Mouse (Mus musculus) myocyte (in vitro differentiated cells): ENCODE measurements around the gene Spata16. TPM values are rescaled to one million over a fixed set of nuclear protein-coding genes. Genes with fewer than 3 reads are reported as not detected.

ENCODE experiments used
- H3K27me3 ChIP-seq: one replicate; pipeline ENCODE4 v1.6.1; 2011; ENCODE audit not compliant: control insufficient read depth, insufficient read depth, insufficient read length
- H3K36me3 ChIP-seq: one replicate; pipeline ENCODE4 v1.6.1; 2011; ENCODE audit not compliant: control insufficient read depth, insufficient read depth
- H3K4me2 ChIP-seq: one replicate; pipeline ENCODE4 v1.6.1; 2011; ENCODE audit warnings: low read depth, control low read depth
- H3K4me3 ChIP-seq: one replicate; pipeline ENCODE4 v1.5.1; 2011; ENCODE audit warnings: mild to moderate bottlenecking, control low read depth, moderate library complexity
- H3K79me2 ChIP-seq: one replicate; pipeline ENCODE4 v1.6.1; 2011; ENCODE audit not compliant: control insufficient read depth, insufficient read depth
- H3ac ChIP-seq: one replicate; pipeline ENCODE4 v1.6.1; 2011; ENCODE audit not compliant: control insufficient read depth, insufficient read length
- CEBPB ChIP-seq: IDR thresholded peaks from 2 replicates; pipeline ENCODE4 v1.6.1; 2011; ENCODE audit warnings: mild to moderate bottlenecking, moderate library complexity; ENCODE audit not compliant: poor library complexity, insufficient read depth, severe bottlenecking
- E2F4 ChIP-seq: IDR thresholded peaks from one replicate; pipeline ENCODE4 v1.6.1; 2011; ENCODE audit warnings: mild to moderate bottlenecking, control low read depth, moderate library complexity; ENCODE audit not compliant: insufficient read depth
- MAX ChIP-seq: IDR thresholded peaks from one replicate; pipeline ENCODE4 v1.6.1; 2011; ENCODE audit warnings: low read depth, mild to moderate bottlenecking, control low read depth
- MYOD1 ChIP-seq, 3 experiments: IDR thresholded peaks; one replicate each; pipeline ENCODE4 v1.6.1; 2011; ENCODE audit warnings: control low read depth in 2 of 3, low read depth in 2 of 3, mild to moderate bottlenecking in 2 of 3, moderate library complexity in 1 of 3; ENCODE audit not compliant: insufficient read length in 2 of 3, control insufficient read depth in 1 of 3
- MYOG ChIP-seq, 3 experiments: IDR thresholded peaks; one replicate each; pipeline ENCODE4 v1.6.1; 2011; ENCODE audit warnings: control low read depth in 2 of 3, low read depth in 2 of 3, mild to moderate bottlenecking in 2 of 3; ENCODE audit not compliant: insufficient read length in 2 of 3, control insufficient read depth in 1 of 3, insufficient read depth in 1 of 3
- POLR2A ChIP-seq: IDR thresholded peaks from one replicate; pipeline ENCODE4 v1.6.1; 2011; ENCODE audit warnings: low read depth, mild to moderate bottlenecking, control low read depth, moderate library complexity; ENCODE audit not compliant: insufficient read length
- POLR2AphosphoS2 ChIP-seq: IDR thresholded peaks from one replicate; pipeline ENCODE4 v1.6.1; 2011; ENCODE audit warnings: low read depth, control low read depth; ENCODE audit not compliant: insufficient read length
- REST ChIP-seq: IDR thresholded peaks from one replicate; pipeline ENCODE4 v1.6.1; 2011; ENCODE audit warnings: mild to moderate bottlenecking, control low read depth, moderate library complexity; ENCODE audit not compliant: insufficient read depth, insufficient read length
- SRF ChIP-seq: IDR thresholded peaks from one replicate; pipeline ENCODE4 v1.6.1; 2011; ENCODE audit warnings: low read depth; ENCODE audit not compliant: control insufficient read depth, insufficient read length
- TCF12 ChIP-seq: IDR thresholded peaks from one replicate; pipeline ENCODE4 v1.6.1; 2011; ENCODE audit warnings: mild to moderate bottlenecking, control low read depth; ENCODE audit not compliant: poor library complexity, insufficient read depth, severe bottlenecking
- TCF3 ChIP-seq: IDR thresholded peaks from one replicate; pipeline ENCODE4 v1.6.1; 2011; ENCODE audit warnings: low read depth, control low read depth; ENCODE audit not compliant: insufficient read length
- USF1 ChIP-seq: IDR thresholded peaks from one replicate; pipeline ENCODE4 v1.6.1; 2011; ENCODE audit warnings: low read depth, mild to moderate bottlenecking, control low read depth, moderate library complexity
- polyA plus RNA-seq: library from polyadenylated mRNA; unstranded; fragments of >200 nt; fragmentation: generic; extraction: Trizol; gene quantifications from one replicate; pipeline ENCODE4 v1.2.1, GENCODE M21; 2012; ENCODE audit warnings: missing spikeins

Gene Spata16
- polyA plus RNA-seq, 1 experiment: not detected

DNA sequence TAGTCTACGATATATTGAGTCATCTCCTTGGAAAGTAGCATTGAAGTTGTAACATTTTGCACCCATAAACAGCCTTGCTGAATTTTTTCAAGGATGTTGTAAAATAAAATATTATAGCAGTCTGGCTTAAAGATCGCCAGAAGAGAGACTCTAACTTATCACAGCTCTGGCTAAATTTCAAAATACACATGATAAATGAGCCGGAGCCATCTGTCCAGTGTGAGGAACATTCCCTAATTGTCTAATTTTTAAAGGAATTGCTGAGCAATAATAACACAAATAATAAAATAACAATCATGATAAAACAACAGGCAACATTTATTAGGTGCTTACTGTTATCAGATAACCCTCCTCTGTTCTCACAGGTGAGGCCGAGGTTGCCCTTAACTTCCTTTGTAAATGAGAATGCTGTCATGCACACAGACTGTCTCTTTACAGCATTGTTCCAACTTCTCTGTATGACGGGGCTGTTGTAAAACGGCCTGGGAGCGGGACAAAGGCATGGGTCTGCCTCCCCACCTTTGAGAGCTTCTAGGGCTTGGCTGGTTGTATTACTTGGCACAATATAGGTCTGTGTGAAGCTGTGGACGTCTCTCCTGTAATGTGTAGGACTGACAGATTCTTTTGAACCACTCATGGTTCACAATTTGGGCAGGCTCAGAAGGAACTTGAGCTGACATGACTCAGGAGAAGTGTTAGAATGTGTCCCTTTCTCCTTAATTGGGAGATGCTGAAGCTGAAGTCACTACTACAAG lies 3.1 kb downstream of the Spata16 start:
- Histone ChIP-seq H3K4me3 (no peak overlapping the region), H3K4me2 (no peak overlapping the region), H3ac (no peak overlapping the region), H3K79me2 (no peaks in the 10 kb centered on the region), H3K27me3 (no peaks in the 10 kb centered on the region), H3K36me3 (no peaks in the 10 kb centered on the region)
- TF ChIP-seq REST (no peak), POLR2AphosphoS2 (no peak), TCF3 (no peak), MYOD1 (IDR thresholded peaks at IDR 0.05; ENCODE audit: control insufficient read depth in 1 of 3, insufficient read length in 2 of 3, low read depth in 2 of 3) (no peak), POLR2A (no peak), USF1 (no peak), SRF (no peak), CEBPB (no peak), MYOG (IDR thresholded peaks at IDR 0.05; ENCODE audit: control insufficient read depth in 1 of 3, insufficient read depth in 1 of 3, insufficient read length in 2 of 3, low read depth in 2 of 3) (no peak), TCF12 (no peak), E2F4 (no peak), MAX (no peak)

DNA sequence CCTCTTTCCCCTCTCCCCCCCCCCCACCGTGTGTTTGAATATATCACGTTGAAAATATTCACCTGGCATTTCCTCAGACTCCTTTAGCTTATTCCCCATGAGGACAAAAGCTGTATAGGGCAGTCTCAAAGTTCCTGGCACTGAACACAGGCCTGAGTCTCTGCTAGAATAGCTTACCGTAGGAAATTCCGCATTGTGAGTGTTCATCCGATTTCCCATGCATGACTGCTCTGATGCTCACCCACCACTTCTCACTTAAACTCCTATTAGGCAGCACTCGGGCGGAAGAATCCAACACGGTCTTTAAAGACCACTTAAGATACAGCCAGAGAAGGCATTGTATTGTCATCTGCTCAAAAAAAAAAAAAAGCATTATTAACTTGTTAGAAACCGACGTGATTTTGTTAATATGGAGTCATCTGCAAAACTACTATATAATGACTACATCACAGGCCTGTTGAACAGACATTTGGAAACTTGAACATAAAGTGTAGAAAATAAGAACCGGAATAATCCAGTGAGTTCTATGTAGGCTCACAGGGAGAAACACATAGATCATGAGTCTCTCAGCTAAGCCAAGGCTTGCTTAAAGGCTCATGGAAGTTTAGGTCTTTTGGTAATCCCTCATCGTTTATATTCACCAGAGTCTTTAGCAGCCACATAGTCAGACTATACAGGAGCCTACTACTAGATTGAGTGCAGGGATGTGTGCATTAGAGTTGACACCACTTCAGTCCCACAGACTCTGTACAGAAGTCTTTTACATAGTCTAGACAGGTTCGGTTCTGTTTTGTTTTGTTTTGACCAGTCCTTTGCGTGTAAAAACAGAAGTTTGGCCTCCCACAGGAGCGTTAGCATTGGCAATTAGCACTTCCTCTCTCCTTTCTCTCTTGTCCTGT lies 4.2 kb downstream of the Spata16 start:
- no peak overlapping the region for H3K4me3 ChIP-seq
- no peaks in the 10 kb centered on the region for H3K79me2 ChIP-seq
- no peak overlapping the region for H3K4me2 ChIP-seq
- no peaks in the 10 kb centered on the region for H3K36me3 ChIP-seq
- H3K27me3 ChIP-seq: no peaks in the 10 kb centered on the region
- no peak overlapping the region for H3ac ChIP-seq
- TF ChIP-seq TCF3 (no peak), TCF12 (no peak), MYOG (IDR thresholded peaks at IDR 0.05; ENCODE audit: control insufficient read depth in 1 of 3, insufficient read depth in 1 of 3, insufficient read length in 2 of 3, low read depth in 2 of 3) (no peak), CEBPB (no peak), MAX (no peak), E2F4 (no peak), POLR2AphosphoS2 (no peak), SRF (no peak), REST (no peak), MYOD1 (IDR thresholded peaks at IDR 0.05; ENCODE audit: control insufficient read depth in 1 of 3, insufficient read length in 2 of 3, low read depth in 2 of 3) (no peak), POLR2A (no peak), USF1 (no peak)

DNA sequence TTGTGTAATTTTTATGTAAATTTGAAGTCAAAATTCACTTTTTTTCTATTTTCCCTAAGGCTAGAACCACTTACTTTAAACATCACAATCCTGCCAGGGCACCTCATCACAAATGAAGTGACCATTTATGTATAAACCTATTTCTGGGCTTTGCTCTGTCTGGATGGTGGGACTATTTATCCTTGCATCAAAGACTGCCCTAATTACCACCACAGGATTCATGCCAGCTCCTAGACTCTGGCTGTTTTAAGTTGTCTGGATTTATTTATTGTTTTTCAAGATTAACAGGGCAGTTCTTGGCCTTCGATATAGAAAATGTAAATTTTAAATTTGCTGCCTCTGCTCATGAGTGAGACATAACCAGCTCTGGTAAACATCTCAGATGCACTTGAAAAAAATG lies 6.7 kb downstream of the Spata16 start:
- H3ac ChIP-seq: no peak overlapping the region
- H3K27me3 ChIP-seq: no peaks in the 10 kb centered on the region
- H3K4me2 ChIP-seq: no peak overlapping the region
- H3K79me2 ChIP-seq: no peaks in the 10 kb centered on the region
- TF ChIP-seq REST: no peak
- TF ChIP-seq CEBPB: no peak
- TF ChIP-seq USF1: no peak
- TF ChIP-seq MYOD1 (IDR thresholded peaks at IDR 0.05; ENCODE audit: control insufficient read depth in 1 of 3, insufficient read length in 2 of 3, low read depth in 2 of 3): no peak
- no peak for TF ChIP-seq TCF3
- TF ChIP-seq TCF12: no peak
- no peak for TF ChIP-seq MAX
- H3K4me3 ChIP-seq: no peak overlapping the region
- H3K36me3 ChIP-seq: no peaks in the 10 kb centered on the region

DNA sequence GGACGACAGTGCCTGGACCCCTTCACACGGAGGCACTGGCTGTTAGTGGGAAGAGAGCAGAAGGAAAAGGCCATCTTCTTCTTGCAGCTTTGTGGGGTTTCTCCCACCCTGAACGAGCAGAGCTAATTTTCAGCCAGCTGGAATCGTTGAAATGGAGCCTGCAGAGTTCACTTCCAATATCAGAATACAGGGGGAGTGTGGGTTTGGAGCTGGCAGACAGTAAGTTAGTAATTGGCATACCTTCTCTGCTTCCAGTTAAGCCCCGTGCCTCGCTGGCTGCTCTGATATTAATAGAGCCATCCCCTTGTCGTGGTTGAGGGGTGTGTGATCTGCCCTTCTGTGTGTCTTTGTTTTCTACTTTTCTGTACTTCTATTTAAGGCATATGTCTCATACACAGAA lies 9.4 kb downstream of the Spata16 start:
- no peak overlapping the region for H3K4me2 ChIP-seq
- H3K79me2 ChIP-seq: no peaks in the 10 kb centered on the region
- H3K36me3 ChIP-seq: no peaks in the 10 kb centered on the region
- H3K4me3 ChIP-seq: no peak overlapping the region
- H3K27me3 ChIP-seq: no peaks in the 10 kb centered on the region
- TF ChIP-seq MYOD1 (IDR thresholded peaks at IDR 0.05; ENCODE audit: control insufficient read depth in 1 of 3, insufficient read length in 2 of 3, low read depth in 2 of 3) (no peak), POLR2A (no peak), USF1 (no peak), TCF3 (no peak), SRF (no peak), REST (no peak), MAX (no peak), POLR2AphosphoS2 (no peak), TCF12 (no peak), E2F4 (no peak), MYOG (IDR thresholded peaks at IDR 0.05; ENCODE audit: control insufficient read depth in 1 of 3, insufficient read depth in 1 of 3, insufficient read length in 2 of 3, low read depth in 2 of 3) (no peak), CEBPB (no peak)
- H3ac ChIP-seq: no peak overlapping the region
